Comparison of ENCODE assay signal across 29 mouse cellular contexts in the genomic region with DNA sequence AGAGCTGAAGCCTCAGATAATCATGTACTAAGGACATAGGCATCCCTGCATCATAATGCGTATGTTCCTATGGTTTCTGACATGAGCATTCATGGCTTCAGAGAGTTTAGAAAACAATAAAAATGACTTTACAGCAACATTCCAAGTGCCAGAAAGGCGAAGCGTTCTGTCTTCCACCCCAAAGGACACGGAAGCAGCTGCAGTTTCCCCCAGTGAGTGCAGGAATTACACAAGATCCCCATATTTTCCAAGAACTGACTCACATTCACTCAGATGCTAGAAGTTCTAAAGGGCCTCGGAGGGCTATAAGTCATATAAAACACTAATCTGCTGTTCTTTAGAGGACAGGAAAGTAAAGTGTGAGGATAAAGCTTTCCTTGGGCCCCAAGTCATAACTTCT.
DNase-seq lines count a peak whose midpoint lies in the region; ATAC-seq lines count a peak whose summit lies in the region.
"Had no signal": no experiment of that assay in that cellular context is flagged by ENCODE, and none has a peak within 500 bp of the region (broad histone marks: within the 10 kb centered on the region; RNA-seq: fewer than 3 reads in every experiment).

No protein-coding gene starts in this region.

- H3K27me3 ChIP-seq in midbrain, embryonic 11.5 days (ENCODE audit: control insufficient read depth, insufficient read depth, low read length), result no peaks in the 10 kb centered on the region
- H3K27me3 ChIP-seq in midbrain, embryonic 15.5 days (replicated peaks), result no peaks in the 10 kb centered on the region
- H3K27me3 ChIP-seq in limb, embryonic 13.5 days, result no peaks in the 10 kb centered on the region
- H3K27me3 ChIP-seq in hindbrain, embryonic 11.5 days (ENCODE audit: control insufficient read depth, insufficient read depth, low read length), result no peaks in the 10 kb centered on the region
- H3K27me3 ChIP-seq: CH12.LX; forebrain, embryonic 13.5 days; heart, embryonic 13.5 days; hindbrain, embryonic 13.5 days had no signal

- no peak overlapping the region for H3K9ac ChIP-seq in midbrain, embryonic 11.5 days (ENCODE audit: low read length)
- no peak overlapping the region for H3K9ac ChIP-seq in midbrain, embryonic 15.5 days
- H3K9ac ChIP-seq in limb, embryonic 13.5 days, result no peak overlapping the region
- no peak overlapping the region for H3K9ac ChIP-seq in hindbrain, embryonic 11.5 days (ENCODE audit: low read depth, low read length)
- H3K9ac ChIP-seq: embryonic facial prominence, embryonic 13.5 days; forebrain, embryonic 13.5 days; heart, embryonic 13.5 days; hindbrain, embryonic 13.5 days had no signal

- peak; percentile 27 for DNase-seq in heart, adult 11 months
- no peak for DNase-seq in heart, postnatal 14 days
- peak; percentile 51 for DNase-seq in midbrain, embryonic 11.5 days (ENCODE audit: low spot score, missing footprints)
- DNase-seq in hindbrain, embryonic 11.5 days (ENCODE audit: low spot score), result no peak
- DNase-seq in spleen, postnatal 36 days (ENCODE audit: low spot score in 2 of 2), result no peak
- DNase-seq: adrenal gland, postnatal 14 days; B cell, adult 2 months; cerebellum, adult 11 months; cerebellum, adult 2 months; cerebellum, adult 9-11 months; cerebellum, postnatal 25 days; embryo, embryonic 11 days; gastrocnemius, adult 2 months; gastrocnemius, postnatal 14 days; heart, adult 2 months had no signal

- H3K4me2 ChIP-seq in midbrain, embryonic 11.5 days, result no peak overlapping the region
- H3K4me2 ChIP-seq in midbrain, embryonic 15.5 days, result no peak overlapping the region
- no peak overlapping the region for H3K4me2 ChIP-seq in limb, embryonic 13.5 days (replicated peaks)
- no peak overlapping the region for H3K4me2 ChIP-seq in hindbrain, embryonic 11.5 days (replicated peaks; ENCODE audit: low read depth, low read length)
- H3K4me2 ChIP-seq: embryonic facial prominence, embryonic 13.5 days; forebrain, embryonic 13.5 days; heart, embryonic 13.5 days; hindbrain, embryonic 13.5 days had no signal

- no peak overlapping the region for H3K4me3 ChIP-seq in midbrain, embryonic 11.5 days (ENCODE audit: low read depth, low read length)
- H3K4me3 ChIP-seq in midbrain, embryonic 15.5 days, result no peak overlapping the region
- H3K4me3 ChIP-seq in limb, embryonic 13.5 days, result no peak overlapping the region
- no peak overlapping the region for H3K4me3 ChIP-seq in hindbrain, embryonic 11.5 days (ENCODE audit: low read depth, low read length)
- H3K4me3 ChIP-seq: embryonic facial prominence, embryonic 10.5 days; embryonic facial prominence, embryonic 13.5 days; forebrain, embryonic 10.5 days; forebrain, embryonic 13.5 days; gastrocnemius, adult 2 months; heart, adult 2 months; heart, embryonic 10.5 days; heart, embryonic 13.5 days; hindbrain, embryonic 13.5 days had no signal

- H3K27ac ChIP-seq in midbrain, embryonic 11.5 days (ENCODE audit: low read depth, low read length), result no peak overlapping the region
- no peak overlapping the region for H3K27ac ChIP-seq in midbrain, embryonic 15.5 days
- peak overlapping the region; percentile 22; the same call in 1 of the 2 replicates for H3K27ac ChIP-seq in limb, embryonic 13.5 days
- no peak overlapping the region for H3K27ac ChIP-seq in hindbrain, embryonic 11.5 days (ENCODE audit: low read depth, low read length)
- H3K27ac ChIP-seq: embryonic facial prominence, embryonic 10.5 days; embryonic facial prominence, embryonic 13.5 days; forebrain, embryonic 10.5 days; forebrain, embryonic 13.5 days; gastrocnemius, adult 2 months; heart, adult 2 months; heart, embryonic 10.5 days; heart, embryonic 13.5 days; hindbrain, embryonic 13.5 days had no signal

- no peaks in the 10 kb centered on the region for H3K4me1 ChIP-seq in midbrain, embryonic 11.5 days (ENCODE audit: control insufficient read depth, insufficient read depth, low read length)
- H3K4me1 ChIP-seq in midbrain, embryonic 15.5 days, result no peaks in the 10 kb centered on the region
- peaks cover 47% of the 10 kb centered on the region for H3K4me1 ChIP-seq in limb, embryonic 13.5 days
- no peaks in the 10 kb centered on the region for H3K4me1 ChIP-seq in hindbrain, embryonic 11.5 days (replicated peaks; ENCODE audit: control insufficient read depth, insufficient read depth, low read length)
- H3K4me1 ChIP-seq: forebrain, embryonic 13.5 days; hindbrain, embryonic 13.5 days had no signal

- intact Hi-C loops in heart, postnatal 14 days (cut with DNase I), result no loop called here

- WGBS in midbrain, embryonic 11.5 days, result 87% methylated on average over 5 of the region's 5 CpGs
- WGBS in midbrain, embryonic 15.5 days, result 87% methylated on average over 5 of the region's 5 CpGs
- 33% methylated on average over 5 of the region's 5 CpGs for WGBS in limb, embryonic 13.5 days
- WGBS in hindbrain, embryonic 11.5 days, result 87% methylated on average over 5 of the region's 5 CpGs

- no peak for ATAC-seq in midbrain, embryonic 11.5 days (ENCODE audit: low FRiP score)
- ATAC-seq in midbrain, embryonic 15.5 days (replicated peaks), result no peak
- peak; percentile 49; the same call in 1 of the 2 replicates for ATAC-seq in limb, embryonic 13.5 days (ENCODE audit: low FRiP score, low read depth)
- no peak for ATAC-seq in hindbrain, embryonic 11.5 days (ENCODE audit: low FRiP score)
- ATAC-seq: forebrain, embryonic 13.5 days; forebrain, embryonic 16.5 days; hindbrain, embryonic 16.5 days; Patski had no signal

- H3K36me3 ChIP-seq in midbrain, embryonic 11.5 days (ENCODE audit: control insufficient read depth, insufficient read depth, low read length), result no peaks in the 10 kb centered on the region
- H3K36me3 ChIP-seq in midbrain, embryonic 15.5 days (replicated peaks), result no peaks in the 10 kb centered on the region
- H3K36me3 ChIP-seq in limb, embryonic 13.5 days, result no peaks in the 10 kb centered on the region
- H3K36me3 ChIP-seq in hindbrain, embryonic 11.5 days (ENCODE audit: control insufficient read depth, insufficient read depth, low read length), result no peaks in the 10 kb centered on the region
- H3K36me3 ChIP-seq: embryonic facial prominence, embryonic 10.5 days; embryonic facial prominence, embryonic 13.5 days; forebrain, embryonic 10.5 days; G1E; heart, embryonic 10.5 days; heart, embryonic 13.5 days; hindbrain, embryonic 13.5 days had no signal

- no peaks in the 10 kb centered on the region for H3K9me3 ChIP-seq in midbrain, embryonic 11.5 days (ENCODE audit: control insufficient read depth, low read length)
- no peaks in the 10 kb centered on the region for H3K9me3 ChIP-seq in midbrain, embryonic 15.5 days
- H3K9me3 ChIP-seq in limb, embryonic 13.5 days, result no peaks in the 10 kb centered on the region
- no peaks in the 10 kb centered on the region for H3K9me3 ChIP-seq in hindbrain, embryonic 11.5 days (ENCODE audit: control insufficient read depth, low read length)
- H3K9me3 ChIP-seq: embryonic facial prominence, embryonic 10.5 days; embryonic facial prominence, embryonic 13.5 days; forebrain, embryonic 10.5 days; forebrain, embryonic 13.5 days; heart, embryonic 10.5 days; heart, embryonic 13.5 days; hindbrain, embryonic 13.5 days had no signal

Comparison
In these comparisons a context has a peak if more than half of its experiments do, and no peak if none do; other contexts are left out.
1. DNase-seq: peak in heart, adult 11 months (single experiment) and midbrain, embryonic 11.5 days (single experiment); none in heart, postnatal 14 days (0 of 2), hindbrain, embryonic 11.5 days (single experiment) and spleen, postnatal 36 days (0 of 2).